Mouse (Mus musculus) B cell, adult 62 days (primary cell): ENCODE measurements around the gene Rxfp4. TPM values are rescaled to one million over a fixed set of nuclear protein-coding genes. Genes with fewer than 3 reads are reported as not detected.

ENCODE experiments used
- total RNA-seq: library from RNA; stranded (reverse); gene quantifications from 4 replicates; pipeline ENCODE4 v1.2.4, GENCODE M21; 2023

The Rxfp4 gene
- not detected in 4 replicates for total RNA-seq

GRCm38 (mm10) chr3:88652846-88653515, at the start of gene Rxfp4:
TSS of gene Rxfp4 (minus strand) at chr3:88653142.

GRCm38 (mm10) chr3:88684980-88685941, 32.3 kb upstream of the Rxfp4 start, which contains the start of gene Khdc4:
TSS of gene Khdc4 (plus strand) at chr3:88685803.

GRCm38 (mm10) chr3:88605666-88606065, 47.3 kb downstream of the Rxfp4 start, which contains the start of gene Arhgef2:
TSS of gene Arhgef2 (plus strand) at chr3:88605966.

Other genes with a start within 250 kb of the Rxfp4 start
- 65.0 to 68.1 TPM (median 67.2 TPM) in 4 replicates for gene Pmf1, start 242.8 kb downstream of the Rxfp4 start, total RNA-seq
- 19.0 to 22.3 TPM (median 20.2 TPM) in 4 replicates for gene Slc25a44, start 228.0 kb downstream of the Rxfp4 start, total RNA-seq
- 0.63 to 2.0 TPM (median 1.4 TPM) in 4 replicates for gene Sema4a, start 192.0 kb downstream of the Rxfp4 start, total RNA-seq
- 24.0 to 27.8 TPM (median 25.7 TPM) in 4 replicates for gene Lmna, start 143.2 kb downstream of the Rxfp4 start, total RNA-seq
- 1.2 to 1.5 TPM (median 1.4 TPM) in 4 replicates for gene Mex3a, start 120.7 kb downstream of the Rxfp4 start, total RNA-seq
- 0.82 to 2.1 TPM (median 1.1 TPM) in 3 of 4 replicates, not detected in the other for gene Rab25, start 104.8 kb downstream of the Rxfp4 start, total RNA-seq
- gene Lamtor2, start 100.1 kb downstream of the Rxfp4 start, total RNA-seq: 80.5 to 103 TPM (median 86.2 TPM) in 4 replicates
- gene Ubqln4, start 99.4 kb downstream of the Rxfp4 start, total RNA-seq: 43.5 to 47.4 TPM (median 45.2 TPM) in 4 replicates
- 59.8 to 67.5 TPM (median 65.0 TPM) in 4 replicates for gene Ssr2, start 77.3 kb downstream of the Rxfp4 start, total RNA-seq
- gene Arhgef2, start 47.2 kb downstream of the Rxfp4 start, total RNA-seq: 219 to 260 TPM (median 245 TPM) in 4 replicates
- gene Khdc4, start 32.7 kb upstream of the Rxfp4 start, total RNA-seq: 110 to 122 TPM (median 116 TPM) in 4 replicates
- gene Rit1, start 63.7 kb upstream of the Rxfp4 start, total RNA-seq: 28.0 to 31.3 TPM (median 29.3 TPM) in 4 replicates
- gene Syt11, start 122.0 kb upstream of the Rxfp4 start, total RNA-seq: 2.9 to 4.0 TPM (median 3.5 TPM) in 4 replicates
- gene Gon4l, start 182.1 kb upstream of the Rxfp4 start, total RNA-seq: 70.1 to 80.2 TPM (median 74.2 TPM) in 4 replicates